7 mouse cellular contexts compared by ENCODE assay signal in genomic region chr4:139208236-139209129, GRCm38 (mm10). TPM values are rescaled to one million over a fixed set of nuclear protein-coding genes. Genes with fewer than 3 reads are reported as not detected.
DNase-seq lines count a peak whose midpoint lies in the region; ATAC-seq and TF ChIP-seq lines count a peak whose summit lies in the region.

No protein-coding gene starts in this region.

- no peak for TF ChIP-seq CTCF in lung, adult 2 months (IDR thresholded peaks at IDR 0.05; ENCODE audit: insufficient read depth, low read length)

- no peak for DNase-seq in lung, adult 2 months
- DNase-seq in liver, embryonic 11.5 days (ENCODE audit: low spot score) = no peak
- no peak for DNase-seq in midbrain, embryonic 10.5 days (ENCODE audit: low spot score)

- no peaks in the 10 kb centered on the region for H3K36me3 ChIP-seq in lung, embryonic 15.5 days
- peaks cover 6% of the 10 kb centered on the region; the same call in 1 of the 2 replicates for H3K36me3 ChIP-seq in liver, embryonic 11.5 days (ENCODE audit: control insufficient read depth, insufficient read depth, low read length)
- H3K36me3 ChIP-seq in stomach, embryonic 16.5 days (ENCODE audit: control insufficient read depth, insufficient read depth, low read length) = no peaks in the 10 kb centered on the region
- peaks cover 18% of the 10 kb centered on the region for H3K36me3 ChIP-seq in midbrain, embryonic 10.5 days

- H3K4me2 ChIP-seq in lung, embryonic 15.5 days = no peak overlapping the region
- no peak overlapping the region for H3K4me2 ChIP-seq in liver, embryonic 11.5 days
- H3K4me2 ChIP-seq in stomach, embryonic 16.5 days (ENCODE audit: low read depth, low read length) = no peak overlapping the region

- H3K27ac ChIP-seq in lung, embryonic 15.5 days = peak overlapping the region; percentile 53; the same call in 1 of the 2 replicates
- H3K27ac ChIP-seq in liver, embryonic 11.5 days (ENCODE audit: low read depth, low read length) = peak overlapping the region; percentile 28; the same call in 1 of the 2 replicates
- H3K27ac ChIP-seq in stomach, embryonic 16.5 days (ENCODE audit: low read length) = peak overlapping the region; percentile 80
- no peak overlapping the region for H3K27ac ChIP-seq in midbrain, embryonic 10.5 days (replicated peaks)

- H3K9ac ChIP-seq in lung, embryonic 15.5 days = no peak overlapping the region
- H3K9ac ChIP-seq in liver, embryonic 11.5 days (ENCODE audit: low read depth, low read length) = no peak overlapping the region
- H3K9ac ChIP-seq in stomach, embryonic 16.5 days (ENCODE audit: low read length) = peak overlapping the region; percentile 51

- no peak for TF ChIP-seq POLR2A in lung, adult 2 months (IDR thresholded peaks at IDR 0.05; ENCODE audit: borderline replicate concordance, extremely low read depth, low read depth, low read length)

- H3K9me3 ChIP-seq in lung, embryonic 15.5 days = no peaks in the 10 kb centered on the region
- H3K9me3 ChIP-seq in liver, embryonic 11.5 days (ENCODE audit: control insufficient read depth, low read length) = no peaks in the 10 kb centered on the region
- H3K9me3 ChIP-seq in stomach, embryonic 16.5 days (replicated peaks; ENCODE audit: control insufficient read depth, low read length) = no peaks in the 10 kb centered on the region
- H3K9me3 ChIP-seq in midbrain, embryonic 10.5 days (replicated peaks) = no peaks in the 10 kb centered on the region

- H3K4me3 ChIP-seq in lung, embryonic 15.5 days = no peak overlapping the region
- H3K4me3 ChIP-seq in lung, adult 2 months (replicated peaks; ENCODE audit: extremely low read depth, low read depth, low read length) = no peak overlapping the region
- H3K4me3 ChIP-seq in liver, embryonic 11.5 days (ENCODE audit: low read depth, low read length) = no peak overlapping the region
- no peak overlapping the region for H3K4me3 ChIP-seq in stomach, embryonic 16.5 days (replicated peaks; ENCODE audit: low read length)
- H3K4me3 ChIP-seq in midbrain, embryonic 10.5 days = no peak overlapping the region

- peaks cover 84% of the 10 kb centered on the region for H3K4me1 ChIP-seq in lung, embryonic 15.5 days
- peaks cover 55% of the 10 kb centered on the region for H3K4me1 ChIP-seq in lung, adult 2 months (ENCODE audit: control insufficient read depth, insufficient read depth, low read length)
- H3K4me1 ChIP-seq in liver, embryonic 11.5 days (replicated peaks; ENCODE audit: control insufficient read depth, insufficient read depth, low read length) = peaks cover 58% of the 10 kb centered on the region
- H3K4me1 ChIP-seq in stomach, embryonic 16.5 days (ENCODE audit: control insufficient read depth, insufficient read depth, low read length) = peaks cover 58% of the 10 kb centered on the region
- H3K4me1 ChIP-seq in midbrain, embryonic 10.5 days = peaks cover 22% of the 10 kb centered on the region

- 46% methylated on average over 9 of the region's 9 CpGs for WGBS in lung, embryonic 15.5 days
- WGBS in lung, adult 2 months = 29% methylated on average over 9 of the region's 9 CpGs
- 39% methylated on average over 9 of the region's 9 CpGs for WGBS in liver, embryonic 11.5 days
- WGBS in stomach, embryonic 16.5 days = 48% methylated on average over 9 of the region's 9 CpGs
- WGBS in midbrain, embryonic 10.5 days = 82% methylated on average over 9 of the region's 9 CpGs

- no peaks in the 10 kb centered on the region for H3K27me3 ChIP-seq in lung, embryonic 15.5 days
- H3K27me3 ChIP-seq in liver, embryonic 11.5 days (replicated peaks; ENCODE audit: control insufficient read depth, insufficient read depth, low read length) = no peaks in the 10 kb centered on the region
- no peaks in the 10 kb centered on the region for H3K27me3 ChIP-seq in stomach, embryonic 16.5 days (ENCODE audit: control insufficient read depth, insufficient read depth, low read length)
- no peaks in the 10 kb centered on the region for H3K27me3 ChIP-seq in midbrain, embryonic 10.5 days (ENCODE audit: low read depth, poor library complexity, severe bottlenecking)

- ATAC-seq in lung, embryonic 15.5 days (ENCODE audit: borderline replicate concordance, extremely low read depth, low FRiP score, low TSS enrichment) = no peak
- peak; percentile 48 for ATAC-seq in common myeloid progenitor, adult 5-6 weeks (replicated peaks; ENCODE audit: low read depth, poor library complexity, severe bottlenecking)
- no peak for ATAC-seq in liver, embryonic 11.5 days (replicated peaks; ENCODE audit: low FRiP score)
- ATAC-seq in stomach, embryonic 16.5 days (ENCODE audit: insufficient read depth, low FRiP score) = no peak
- ATAC-seq in erythroblast, adult 5-6 weeks (replicated peaks; ENCODE audit: low FRiP score, poor library complexity, severe bottlenecking) = no peak

RNA-seq across cellular contexts. Expression of gene Capzb, which starts 15.8 kb away (rescaled TPM):
- 454 and 467 TPM in 2 replicates for polyA plus RNA-seq in lung, embryonic 15.5 days (2015; fragmentation: Nextera tagmentation; extraction: Ambion mirVana)
- 152 and 172 TPM in 2 replicates for polyA plus RNA-seq in lung, adult 2 months (2012; rRNA removed)
- total RNA-seq in common myeloid progenitor, adult 5-6 weeks (2017) = 126 and 137 TPM in 2 replicates
- polyA plus RNA-seq in liver, embryonic 11.5 days (2014; fragmentation: Nextera tagmentation; extraction: Ambion mirVana) = 250 and 257 TPM in 2 replicates
- polyA plus RNA-seq in stomach, embryonic 16.5 days (2015; fragmentation: Nextera tagmentation; extraction: Ambion mirVana) = 421 and 434 TPM in 2 replicates
- total RNA-seq in erythroblast, adult 5-6 weeks (2015; ENCODE audit: low replicate concordance) = 128 and 139 TPM in 2 replicates
- total RNA-seq in erythroblast, adult 5-6 weeks (2017; ENCODE audit: low replicate concordance) = 29.7 and 37.6 TPM in 2 replicates
- polyA plus RNA-seq in midbrain, embryonic 10.5 days (2016; fragmentation: Nextera tagmentation; extraction: Ambion mirVana) = 330 and 349 TPM in 2 replicates
